Mouse (Mus musculus) cortical plate, adult 2 months (tissue): ENCODE results near the gene Srgap1.

Experiments
- CTCF ChIP-seq: fragments of 200-500 bp; IDR thresholded peaks from 2 replicates; pipeline ENCODE4 v1.5.1; 2011; ENCODE audit warnings: mild to moderate bottlenecking, control low read depth, low read length; ENCODE audit not compliant: insufficient read depth; ENCODE audit errors: extremely low read depth
- POLR2A ChIP-seq: fragments of 200-500 bp; IDR thresholded peaks from 2 replicates; pipeline ENCODE4 v1.6.1; 2011; ENCODE audit warnings: mild to moderate bottlenecking, low read length, control low read depth; ENCODE audit not compliant: insufficient read depth; ENCODE audit errors: extremely low read depth

GRCm38 (mm10) chr10:121859803-121860571, 187.1 kb downstream of the Srgap1 start:
- TF ChIP-seq CTCF = no peak
- TF ChIP-seq POLR2A = no peak
